Mouse (Mus musculus) small intestine, adult 2 months (tissue): ENCODE results near the gene S100a2.

Experiments used
- CTCF ChIP-seq: fragments of 200-500 bp; IDR thresholded peaks from 2 replicates; pipeline ENCODE4 v1.5.1; 2012; ENCODE audit warnings: low read depth, mild to moderate bottlenecking, control low read depth, inconsistent platforms, low read length, moderate library complexity, mixed read lengths; ENCODE audit not compliant: insufficient replicate concordance, insufficient read length; ENCODE audit errors: extremely low read depth
- POLR2A ChIP-seq: fragments of 200-500 bp; IDR thresholded peaks from 2 replicates; pipeline ENCODE4 v1.6.1; 2012; ENCODE audit warnings: low read depth, mild to moderate bottlenecking, control low read depth, inconsistent platforms, low read length, moderate library complexity

DNA sequence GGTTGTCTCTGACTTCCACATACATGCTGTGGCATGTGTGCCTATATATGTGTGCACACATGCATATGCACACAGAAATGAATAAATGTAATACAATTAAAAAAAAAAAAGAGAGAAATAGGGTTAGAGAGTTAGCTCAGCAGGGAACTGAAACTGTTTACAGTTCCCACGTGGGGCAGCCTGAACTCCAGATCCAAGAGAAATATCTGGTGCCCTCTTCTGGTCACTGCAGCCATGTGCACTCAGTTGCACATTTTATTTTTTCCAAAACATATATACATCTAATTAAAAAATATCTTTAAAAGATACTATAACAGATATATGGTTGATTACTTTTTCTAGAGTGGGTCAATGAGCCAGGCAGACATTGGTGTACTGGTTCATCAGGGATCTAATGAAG is 27.5 kb downstream of the S100a2 start:
- TF ChIP-seq POLR2A (no peak), CTCF (no peak)
